Mouse (Mus musculus) midbrain, embryonic 14.5 days (tissue): Measurements from ENCODE around the gene Gm49325. TPM values are rescaled to one million over a fixed set of nuclear protein-coding genes. Genes with fewer than 3 reads are reported as not detected.

ENCODE experiments used
- microRNA counts: library from miRNA; unstranded; fragments of <30 nt; microRNA quantifications from one replicate; lab custom pipeline; 2016
- microRNA-seq: library from miRNA; unstranded; fragments of <30 nt; microRNA quantifications from one replicate; pipeline ENCODE4, GENCODE M21; 2016
- polyA plus RNA-seq: library from polyadenylated mRNA; unstranded; fragments of >200 nt; fragmentation: Nextera tagmentation; extraction: Ambion mirVana; gene quantifications from 2 replicates; pipeline ENCODE4 v1.2.1, GENCODE M21; 2014

The Gm49325 gene
- polyA plus RNA-seq, 1 experiment from 2014 or later = 16.3 TPM

MicroRNA genes within 50 kb of the gene (microRNA counts, 519-probe panel; counts per million panel counts)
- not detected for microRNA mmu-miR-1930 (lab: Ali Mortazavi, UCI)

Small RNAs within 50 kb of the gene (microRNA-seq; reads per million reads assigned to microRNA genes)
- 21.0 reads per million, percentile 41 among the genes with 10 or more reads in this experiment for gene Mir1930

Other genes starting within 250 kb of the Gm49325 start
- 12.1 and 14.4 TPM in 2 replicates for gene Adarb1, start 187.9 kb upstream of the Gm49325 start, polyA plus RNA-seq
- 37.4 and 41.2 TPM in 2 replicates for gene Fam207a, start 90.4 kb upstream of the Gm49325 start, polyA plus RNA-seq
- gene Itgb2, start 75.9 kb upstream of the Gm49325 start, polyA plus RNA-seq = 0.49 and 0.91 TPM in 2 replicates
- gene Pttg1ip, start 24.5 kb upstream of the Gm49325 start, polyA plus RNA-seq = 52.1 and 71.8 TPM in 2 replicates
- gene Sumo3, start 100 bp upstream of the Gm49325 start, polyA plus RNA-seq = 253 and 287 TPM in 2 replicates
- gene Ube2g2, start 16.1 kb downstream of the Gm49325 start, polyA plus RNA-seq = 55.6 and 66.6 TPM in 2 replicates
- gene Tspear, start 80.4 kb downstream of the Gm49325 start, polyA plus RNA-seq = 0.88 and 1.3 TPM in 2 replicates
- not detected in 2 replicates for gene Gm19402, start 84.6 kb downstream of the Gm49325 start, polyA plus RNA-seq
- gene Gm9508, start 91.0 kb downstream of the Gm49325 start, polyA plus RNA-seq = not detected in 2 replicates
- gene Gm10272, start 100.4 kb downstream of the Gm49325 start, polyA plus RNA-seq = not detected in 2 replicates
- gene Gm10024, start 105.3 kb downstream of the Gm49325 start, polyA plus RNA-seq = not detected in 2 replicates
- not detected in 2 replicates for gene Gm10142, start 109.6 kb downstream of the Gm49325 start, polyA plus RNA-seq
- gene Krtap12-1, start 114.4 kb downstream of the Gm49325 start, polyA plus RNA-seq = not detected in 2 replicates
- not detected in 2 replicates for gene Gm10100, start 120.3 kb downstream of the Gm49325 start, polyA plus RNA-seq
- not detected in 2 replicates for gene Gm18596, start 136.4 kb downstream of the Gm49325 start, polyA plus RNA-seq
- gene Gm9736, start 145.2 kb downstream of the Gm49325 start, polyA plus RNA-seq = not detected in 2 replicates
- not detected in 2 replicates for gene Gm3233, start 153.5 kb downstream of the Gm49325 start, polyA plus RNA-seq
- gene Gm3238, start 165.1 kb downstream of the Gm49325 start, polyA plus RNA-seq = not detected in 2 replicates
- gene Gm7138, start 170.7 kb downstream of the Gm49325 start, polyA plus RNA-seq = not detected in 2 replicates
- gene Gm3250, start 176.3 kb downstream of the Gm49325 start, polyA plus RNA-seq = not detected in 2 replicates
- gene Gm7137, start 182.0 kb downstream of the Gm49325 start, polyA plus RNA-seq = not detected in 2 replicates
- not detected in 2 replicates for gene Gm9639, start 188.9 kb downstream of the Gm49325 start, polyA plus RNA-seq
- gene Gm19668, start 192.9 kb downstream of the Gm49325 start, polyA plus RNA-seq = not detected in 2 replicates
- gene Gm9507, start 205.6 kb downstream of the Gm49325 start, polyA plus RNA-seq = not detected in 2 replicates
- gene Gm2696, start 208.5 kb downstream of the Gm49325 start, polyA plus RNA-seq = not detected in 2 replicates
- gene Krtap10-4, start 220.9 kb downstream of the Gm49325 start, polyA plus RNA-seq = not detected in 2 replicates
- not detected in 2 replicates for gene Krtap10-10, start 229.8 kb downstream of the Gm49325 start, polyA plus RNA-seq
- gene Gm36176, start 240.6 kb downstream of the Gm49325 start, polyA plus RNA-seq = not detected in 2 replicates
- gene Gm10318, start 246.7 kb downstream of the Gm49325 start, polyA plus RNA-seq = not detected in 2 replicates